Mouse (Mus musculus) myocyte (in vitro differentiated cells): ENCODE measurements around the gene Nelfb.

Experiments used
- CEBPB ChIP-seq: IDR thresholded peaks from 2 replicates; pipeline ENCODE4 v1.6.1; 2011; ENCODE audit warnings: mild to moderate bottlenecking, moderate library complexity; ENCODE audit not compliant: poor library complexity, insufficient read depth, severe bottlenecking
- MAX ChIP-seq: IDR thresholded peaks from one replicate; pipeline ENCODE4 v1.6.1; 2011; ENCODE audit warnings: low read depth, mild to moderate bottlenecking, control low read depth
- MYOD1 ChIP-seq, 3 experiments: IDR thresholded peaks; one replicate each; pipeline ENCODE4 v1.6.1; 2011; ENCODE audit warnings: control low read depth in 2 of 3, low read depth in 2 of 3, mild to moderate bottlenecking in 2 of 3, moderate library complexity in 1 of 3; ENCODE audit not compliant: insufficient read length in 2 of 3, control insufficient read depth in 1 of 3
- POLR2A ChIP-seq: IDR thresholded peaks from one replicate; pipeline ENCODE4 v1.6.1; 2011; ENCODE audit warnings: low read depth, mild to moderate bottlenecking, control low read depth, moderate library complexity; ENCODE audit not compliant: insufficient read length
- POLR2AphosphoS2 ChIP-seq: IDR thresholded peaks from one replicate; pipeline ENCODE4 v1.6.1; 2011; ENCODE audit warnings: low read depth, control low read depth; ENCODE audit not compliant: insufficient read length
- REST ChIP-seq: IDR thresholded peaks from one replicate; pipeline ENCODE4 v1.6.1; 2011; ENCODE audit warnings: mild to moderate bottlenecking, control low read depth, moderate library complexity; ENCODE audit not compliant: insufficient read depth, insufficient read length
- TCF12 ChIP-seq: IDR thresholded peaks from one replicate; pipeline ENCODE4 v1.6.1; 2011; ENCODE audit warnings: mild to moderate bottlenecking, control low read depth; ENCODE audit not compliant: poor library complexity, insufficient read depth, severe bottlenecking
- USF1 ChIP-seq: IDR thresholded peaks from one replicate; pipeline ENCODE4 v1.6.1; 2011; ENCODE audit warnings: low read depth, mild to moderate bottlenecking, control low read depth, moderate library complexity

- TF ChIP-seq MYOD1 (IDR thresholded peaks at IDR 0.05; ENCODE audit: control insufficient read depth in 1 of 3, insufficient read length in 2 of 3, low read depth in 2 of 3) = no peak
- no peak for TF ChIP-seq POLR2A
- TF ChIP-seq MAX = no peak
- no peak for TF ChIP-seq TCF12
- TF ChIP-seq POLR2AphosphoS2 = no peak
- TF ChIP-seq CEBPB = no peak
- no peak for TF ChIP-seq USF1
- TF ChIP-seq REST = no peak
Measured at GRCm38 (mm10) chr2:25196172-25196954, 14.9 kb downstream of the Nelfb start, which contains the start of gene Tor4a.
